Mouse (Mus musculus): ENCODE data around the gene F2r. TPM values are rescaled to one million over a fixed set of nuclear protein-coding genes. Genes with fewer than 3 reads are reported as not detected.

F2r gene
- polyA plus RNA-seq, 2 experiments: 38.5 to 77.2 TPM

GRCm38 (mm10) chr13:95657171-95657570, 38.9 kb upstream of the F2r start:
- Histone ChIP-seq H3K9me3 (ENCODE audit: control insufficient read depth, low read length) (no peaks in the 10 kb centered on the region), H3K4me3 (replicated peaks; ENCODE audit: low read length) (no peak overlapping the region), H3K36me3 (ENCODE audit: control insufficient read depth, insufficient read depth, low read length) (peaks cover 10% of the 10 kb centered on the region; the same call in 1 of the 2 replicates), H3K4me1 (ENCODE audit: control insufficient read depth, insufficient read depth, low read length) (no peaks in the 10 kb centered on the region), H3K27me3 (ENCODE audit: control insufficient read depth, insufficient read depth, low read length) (no peaks in the 10 kb centered on the region), H3K4me2 (replicated peaks; ENCODE audit: low read depth, low read length, severe bottlenecking) (no peak overlapping the region), H3K27ac (replicated peaks; ENCODE audit: low read depth, low read length) (no peak overlapping the region), H3K9ac (ENCODE audit: low read depth, low read length, severe bottlenecking) (no peak overlapping the region)
- 81% methylated on average over 9 of the region's 9 CpGs for WGBS
- TF ChIP-seq POLR2A (IDR thresholded peaks at IDR 0.05; ENCODE audit: borderline replicate concordance, extremely low read depth, insufficient read depth, insufficient read length): no peak
- ATAC-seq (ENCODE audit: low FRiP score, low read depth) (no peak), DNase-seq (ENCODE audit: low spot score) (no peak)

GRCm38 (mm10) chr13:95655284-95655683, 37.0 kb upstream of the F2r start:
- no peaks in the 10 kb centered on the region for H3K4me1 ChIP-seq (ENCODE audit: control insufficient read depth, insufficient read depth, low read length)
- DNase-seq (ENCODE audit: low spot score) (no peak), ATAC-seq (ENCODE audit: low FRiP score, low read depth) (0 out of 2 replicates have a peak, but pooled peaks have one; percentile 23)
- H3K36me3 ChIP-seq (ENCODE audit: control insufficient read depth, insufficient read depth, low read length): peaks cover 5% of the 10 kb centered on the region; the same call in 1 of the 2 replicates
- no peak for TF ChIP-seq POLR2A (IDR thresholded peaks at IDR 0.05; ENCODE audit: borderline replicate concordance, extremely low read depth, insufficient read depth, insufficient read length)
- H3K27ac ChIP-seq (replicated peaks; ENCODE audit: low read depth, low read length): no peak overlapping the region
- no peak overlapping the region for H3K9ac ChIP-seq (ENCODE audit: low read depth, low read length, severe bottlenecking)
- 15% methylated on average over 9 of the region's 9 CpGs for WGBS
- no peak overlapping the region for H3K4me3 ChIP-seq (replicated peaks; ENCODE audit: low read length)
- H3K4me2 ChIP-seq (replicated peaks; ENCODE audit: low read depth, low read length, severe bottlenecking): no peak overlapping the region
- no peaks in the 10 kb centered on the region for H3K9me3 ChIP-seq (ENCODE audit: control insufficient read depth, low read length)
- no peaks in the 10 kb centered on the region for H3K27me3 ChIP-seq (ENCODE audit: control insufficient read depth, insufficient read depth, low read length)

GRCm38 (mm10) chr13:95653696-95654095, 35.4 kb upstream of the F2r start:
- H3K4me3 ChIP-seq (replicated peaks; ENCODE audit: low read length): no peak overlapping the region
- H3K4me2 ChIP-seq (replicated peaks; ENCODE audit: low read depth, low read length, severe bottlenecking): no peak overlapping the region
- ATAC-seq (ENCODE audit: low FRiP score, low read depth) (no peak), DNase-seq (ENCODE audit: low spot score) (no peak)
- H3K36me3 ChIP-seq (ENCODE audit: control insufficient read depth, insufficient read depth, low read length): no peaks in the 10 kb centered on the region
- no peak overlapping the region for H3K9ac ChIP-seq (ENCODE audit: low read depth, low read length, severe bottlenecking)
- no peaks in the 10 kb centered on the region for H3K9me3 ChIP-seq (ENCODE audit: control insufficient read depth, low read length)
- H3K4me1 ChIP-seq (ENCODE audit: control insufficient read depth, insufficient read depth, low read length): no peaks in the 10 kb centered on the region
- H3K27me3 ChIP-seq (ENCODE audit: control insufficient read depth, insufficient read depth, low read length): no peaks in the 10 kb centered on the region
- no peak for TF ChIP-seq POLR2A (IDR thresholded peaks at IDR 0.05; ENCODE audit: borderline replicate concordance, extremely low read depth, insufficient read depth, insufficient read length)
- H3K27ac ChIP-seq (replicated peaks; ENCODE audit: low read depth, low read length): no peak overlapping the region
- 82% methylated on average over 4 of the region's 4 CpGs for WGBS

- Histone ChIP-seq H3K9ac (ENCODE audit: low read depth, low read length, severe bottlenecking) (no peak overlapping the region), H3K36me3 (ENCODE audit: control insufficient read depth, insufficient read depth, low read length) (no peaks in the 10 kb centered on the region), H3K27me3 (ENCODE audit: control insufficient read depth, insufficient read depth, low read length) (no peaks in the 10 kb centered on the region), H3K4me3 (replicated peaks; ENCODE audit: low read length) (no peak overlapping the region), H3K4me1 (ENCODE audit: control insufficient read depth, insufficient read depth, low read length) (peaks cover 3% of the 10 kb centered on the region; the same call in 1 of the 2 replicates), H3K4me2 (replicated peaks; ENCODE audit: low read depth, low read length, severe bottlenecking) (no peak overlapping the region), H3K9me3 (ENCODE audit: control insufficient read depth, low read length) (no peaks in the 10 kb centered on the region), H3K27ac (replicated peaks; ENCODE audit: low read depth, low read length) (no peak overlapping the region)
- DNase-seq (ENCODE audit: low spot score) (no peak), ATAC-seq (ENCODE audit: low FRiP score, low read depth) (no peak)
- WGBS: 68% methylated on average over 7 of the region's 7 CpGs
- no peak for TF ChIP-seq POLR2A (IDR thresholded peaks at IDR 0.05; ENCODE audit: borderline replicate concordance, extremely low read depth, insufficient read depth, insufficient read length)
These were observed 33.8 kb upstream of the F2r start for GRCm38 (mm10) chr13:95651870-95652668.

- no peak for DNase-seq (ENCODE audit: low spot score)
- H3K9ac ChIP-seq (ENCODE audit: low read depth, low read length, severe bottlenecking): no peak overlapping the region
- TF ChIP-seq POLR2A (IDR thresholded peaks at IDR 0.05; ENCODE audit: borderline replicate concordance, extremely low read depth, insufficient read depth, insufficient read length): no peak
- no peaks in the 10 kb centered on the region for H3K9me3 ChIP-seq (ENCODE audit: control insufficient read depth, low read length)
- H3K27me3 ChIP-seq (ENCODE audit: control insufficient read depth, insufficient read depth, low read length): no peaks in the 10 kb centered on the region
- H3K27ac ChIP-seq (replicated peaks; ENCODE audit: low read depth, low read length): no peak overlapping the region
- H3K4me2 ChIP-seq (replicated peaks; ENCODE audit: low read depth, low read length, severe bottlenecking): no peak overlapping the region
- H3K4me3 ChIP-seq (replicated peaks; ENCODE audit: low read length): no peak overlapping the region
- 79% methylated on average over 3 of the region's 3 CpGs for WGBS
- ATAC-seq (ENCODE audit: low FRiP score, low read depth): no peak
- peaks cover 3% of the 10 kb centered on the region for H3K36me3 ChIP-seq (ENCODE audit: control insufficient read depth, insufficient read depth, low read length)
- H3K4me1 ChIP-seq (ENCODE audit: control insufficient read depth, insufficient read depth, low read length): peaks cover 4% of the 10 kb centered on the region; the same call in 1 of the 2 replicates
These were observed 31.7 kb upstream of the F2r start for GRCm38 (mm10) chr13:95649941-95650340.
